Mouse (Mus musculus): ENCODE data around the gene Srsf11.

Srsf11 gene

GRCm38 (mm10) chr3:157993322-157993721 lies 43.1 kb downstream of the Srsf11 start:
- ATAC-seq (ENCODE audit: insufficient number of reproducible peaks, low FRiP score, low TSS enrichment) = no peak

GRCm38 (mm10) chr3:157979619-157980018 lies 56.8 kb downstream of the Srsf11 start:
- no peak for ATAC-seq (ENCODE audit: insufficient number of reproducible peaks, low FRiP score, low TSS enrichment)

- no peak for ATAC-seq (ENCODE audit: insufficient number of reproducible peaks, low FRiP score, low TSS enrichment)
Observed at GRCm38 (mm10) chr3:157973236-157973635, 63.2 kb downstream of the Srsf11 start.

GRCm38 (mm10) chr3:157971151-157971550 lies 65.3 kb downstream of the Srsf11 start:
- ATAC-seq (ENCODE audit: insufficient number of reproducible peaks, low FRiP score, low TSS enrichment) = no peak
